Mouse (Mus musculus) midbrain, embryonic 16.5 days (tissue): ENCODE measurements around the gene Nr3c2. TPM values are rescaled to one million over a fixed set of nuclear protein-coding genes. Genes with fewer than 3 reads are reported as not detected.

Experiments used
- ATAC-seq: fragments of 200-750 bp; cut with Nextera tagmentation; 2 replicates; pipeline ENCODE4 v1.8.0; 2017; ENCODE audit warnings: moderate TSS enrichment
- H3K27ac ChIP-seq: fragments of 300-500 bp; sonication (generic); 2 replicates; pipeline ENCODE4 v1.5.1; 2014; ENCODE audit warnings: mild to moderate bottlenecking, low read length, mixed read lengths
- H3K27me3 ChIP-seq: fragments of 300-500 bp; sonication (generic); 2 replicates; pipeline ENCODE4 v1.6.1; 2014; ENCODE audit warnings: low read depth, low read length, mixed read lengths; ENCODE audit not compliant: control insufficient read depth, insufficient read depth
- H3K36me3 ChIP-seq: fragments of 300-500 bp; sonication (generic); 2 replicates; pipeline ENCODE4 v1.6.1; 2014; ENCODE audit warnings: mild to moderate bottlenecking, low read length, moderate library complexity, mixed read lengths; ENCODE audit not compliant: control insufficient read depth, insufficient read depth
- H3K4me1 ChIP-seq: fragments of 300-500 bp; sonication (generic); 2 replicates; pipeline ENCODE4 v1.6.1; 2014; ENCODE audit warnings: mild to moderate bottlenecking, low read length, mixed read lengths; ENCODE audit not compliant: control insufficient read depth, insufficient read depth
- H3K4me2 ChIP-seq: fragments of 300-500 bp; sonication (generic); 2 replicates; pipeline ENCODE4 v1.6.1; 2014; ENCODE audit warnings: mild to moderate bottlenecking, low read length, mixed read lengths
- H3K4me3 ChIP-seq: fragments of 300-500 bp; sonication (generic); 2 replicates; pipeline ENCODE4 v1.5.1; 2014; ENCODE audit warnings: low read depth, mild to moderate bottlenecking, low read length, moderate library complexity, mixed read lengths
- H3K9ac ChIP-seq: fragments of 300-500 bp; sonication (generic); 2 replicates; pipeline ENCODE4 v1.6.1; 2014; ENCODE audit warnings: low read depth, low read length, mixed read lengths
- H3K9me3 ChIP-seq: fragments of 300-500 bp; sonication (generic); replicated peaks from 2 replicates; pipeline ENCODE4 v1.6.1; 2014; ENCODE audit warnings: mild to moderate bottlenecking, low read length, mixed read lengths; ENCODE audit not compliant: control insufficient read depth, poor library complexity, severe bottlenecking
- WGBS: fragments of 180-500 bp; shearing (Covaris S2); extraction: QIAGEN DNeasy Blood & Tissue Kit; methylation state at CpG from one replicate; pipeline ENCODE4 v1.1.7; 2014; 5-methylcytosine and 5-hydroxymethylcytosine counted together
- polyA plus RNA-seq: library from polyadenylated mRNA; unstranded; fragments of >200 nt; fragmentation: Nextera tagmentation; extraction: Ambion mirVana; gene quantifications from 2 replicates; pipeline ENCODE4 v1.2.1, GENCODE M21; 2015

Nr3c2 gene
- polyA plus RNA-seq, 1 experiment from 2014 or later = 3.0 TPM

DNA sequence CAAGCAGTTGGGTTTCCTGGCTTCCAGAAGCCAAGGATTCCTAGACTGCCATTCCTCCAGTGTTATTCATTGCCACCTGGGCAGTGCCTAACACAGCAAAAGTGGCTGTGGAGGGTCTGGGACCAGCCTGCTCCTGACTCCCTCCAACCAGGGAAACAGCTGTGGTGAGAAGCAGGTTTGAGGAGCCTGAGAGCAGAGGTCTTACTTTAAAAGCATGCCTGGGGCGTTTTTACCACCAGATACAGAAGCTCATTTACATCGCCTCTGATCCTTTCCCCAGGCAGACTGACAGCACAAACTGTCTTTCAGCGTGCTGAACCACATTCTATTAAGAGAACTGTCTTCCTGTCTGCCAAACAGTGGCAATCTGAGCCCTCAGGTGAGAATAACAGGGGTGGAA is 380.7 kb downstream of the Nr3c2 start:
- H3K27me3 ChIP-seq = no peaks in the 10 kb centered on the region
- no peak overlapping the region for H3K9ac ChIP-seq
- H3K9me3 ChIP-seq = no peaks in the 10 kb centered on the region
- ATAC-seq = peak; percentile 60
- no peaks in the 10 kb centered on the region for H3K4me1 ChIP-seq
- no peak overlapping the region for H3K27ac ChIP-seq
- H3K4me2 ChIP-seq = no peak overlapping the region
- H3K4me3 ChIP-seq = no peak overlapping the region
- no peaks in the 10 kb centered on the region for H3K36me3 ChIP-seq
- WGBS = 50% methylated on average over 3 of the region's 3 CpGs

DNA sequence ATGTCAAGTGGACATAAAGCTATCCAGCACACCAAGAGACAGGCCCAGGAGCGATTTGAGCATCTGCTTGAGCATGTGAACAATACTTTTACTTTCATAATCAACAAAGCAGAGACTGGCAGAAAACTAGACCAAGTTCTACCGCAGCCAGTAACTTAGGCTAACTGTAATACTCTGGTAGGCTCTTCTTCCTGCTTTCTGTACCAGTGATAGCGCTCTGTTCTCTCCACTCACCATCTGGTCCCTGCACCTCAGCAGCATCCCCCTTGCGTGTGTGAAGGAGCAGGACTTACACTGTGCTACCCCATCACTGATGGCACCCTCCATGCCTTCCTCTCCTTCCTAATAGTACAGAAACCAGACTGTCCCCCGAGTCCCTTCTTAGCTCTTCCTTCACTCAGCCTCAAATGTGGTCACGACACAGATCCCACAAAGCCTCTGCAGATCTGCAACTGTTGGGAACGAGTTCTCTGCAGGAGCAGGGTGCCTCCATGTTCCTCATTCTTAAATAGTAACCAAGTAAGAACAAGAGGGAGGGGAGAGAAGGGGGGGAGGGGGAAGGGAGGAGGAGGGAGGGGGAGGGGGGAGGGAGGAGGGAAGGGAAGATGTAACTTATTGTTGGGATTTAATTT is 383.5 kb downstream of the Nr3c2 start:
- no peak overlapping the region for H3K9ac ChIP-seq
- H3K36me3 ChIP-seq = no peaks in the 10 kb centered on the region
- H3K4me2 ChIP-seq = no peak overlapping the region
- ATAC-seq = no peak
- no peak overlapping the region for H3K4me3 ChIP-seq
- H3K4me1 ChIP-seq = no peaks in the 10 kb centered on the region
- 84% methylated on average over 7 of the region's 7 CpGs for WGBS
- no peaks in the 10 kb centered on the region for H3K9me3 ChIP-seq
- no peaks in the 10 kb centered on the region for H3K27me3 ChIP-seq
- no peak overlapping the region for H3K27ac ChIP-seq

DNA sequence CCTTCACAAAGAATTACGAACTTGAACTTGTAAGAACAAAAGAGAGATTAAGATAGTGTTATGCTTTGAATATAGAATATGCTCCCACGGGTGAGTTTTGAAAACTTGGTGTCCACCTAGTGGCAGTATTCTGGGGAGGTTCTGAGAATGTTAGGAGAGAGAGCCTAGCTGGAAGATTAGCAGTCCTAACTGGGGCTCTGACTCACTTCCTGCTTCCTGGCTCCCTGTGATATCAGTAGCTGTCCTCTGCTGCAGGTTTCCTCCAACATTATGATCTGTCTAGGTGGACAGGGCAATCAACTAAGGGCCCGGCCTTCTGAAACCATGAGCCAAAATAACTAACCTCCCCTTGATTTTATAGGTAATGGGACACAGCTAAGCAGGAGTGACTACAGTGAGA is 385.2 kb downstream of the Nr3c2 start:
- no peak overlapping the region for H3K9ac ChIP-seq
- no peaks in the 10 kb centered on the region for H3K9me3 ChIP-seq
- no peaks in the 10 kb centered on the region for H3K4me1 ChIP-seq
- no peak overlapping the region for H3K4me3 ChIP-seq
- H3K27me3 ChIP-seq = no peaks in the 10 kb centered on the region
- 70% methylated on average over 3 of the region's 3 CpGs for WGBS
- no peak overlapping the region for H3K27ac ChIP-seq
- H3K4me2 ChIP-seq = no peak overlapping the region
- H3K36me3 ChIP-seq = no peaks in the 10 kb centered on the region
- no peak for ATAC-seq

DNA sequence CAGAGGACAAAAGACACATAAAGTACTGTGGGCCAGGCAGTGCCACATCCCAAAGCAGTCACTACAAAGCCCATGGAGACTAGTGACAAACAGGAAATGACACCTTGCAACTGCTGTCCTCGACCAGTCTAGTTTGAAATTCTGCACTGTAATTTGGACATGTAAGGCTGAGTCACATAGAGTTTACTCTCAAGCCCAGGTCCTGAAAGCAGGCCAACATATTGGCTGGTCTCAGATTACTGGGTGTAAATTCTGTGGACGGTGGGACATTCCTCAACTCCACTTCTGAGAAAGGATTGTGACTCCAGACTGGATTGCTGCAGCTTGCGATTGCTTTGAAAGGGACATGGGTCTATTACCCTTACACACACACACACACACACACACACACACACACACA is 388.8 kb downstream of the Nr3c2 start:
- no peak for ATAC-seq
- Histone ChIP-seq H3K4me1 (0 out of 2 replicates have a peak, but pooled peaks cover 3% of the 10 kb centered on the region), H3K9ac (no peak overlapping the region), H3K36me3 (no peaks in the 10 kb centered on the region), H3K4me3 (no peak overlapping the region), H3K27me3 (no peaks in the 10 kb centered on the region), H3K9me3 (no peaks in the 10 kb centered on the region), H3K27ac (no peak overlapping the region), H3K4me2 (no peak overlapping the region)
- WGBS = 84% methylated on average over 3 of the region's 3 CpGs

DNA sequence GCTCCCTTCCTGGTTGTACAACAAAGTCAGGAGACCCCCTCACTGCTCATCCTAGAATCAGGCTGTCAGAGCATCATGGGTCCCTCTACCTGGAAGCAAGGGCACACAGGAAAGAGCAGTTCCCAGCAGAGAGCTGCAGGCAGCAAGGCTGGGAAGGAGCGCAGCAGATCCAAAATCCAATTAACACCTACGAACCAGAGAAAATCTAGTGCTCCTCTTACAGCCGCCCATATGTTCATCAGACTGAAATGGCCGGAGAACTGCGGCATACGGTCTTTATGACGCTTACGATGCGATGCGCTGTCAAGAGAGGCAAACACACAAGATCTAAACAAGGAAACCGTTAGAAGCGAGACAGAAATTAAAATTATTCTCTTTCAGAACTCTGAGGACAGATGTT is 389.2 kb downstream of the Nr3c2 start:
- Histone ChIP-seq H3K9ac (no peak overlapping the region), H3K9me3 (no peaks in the 10 kb centered on the region), H3K4me1 (0 out of 2 replicates have a peak, but pooled peaks cover 3% of the 10 kb centered on the region), H3K27ac (no peak overlapping the region), H3K4me2 (no peak overlapping the region), H3K36me3 (no peaks in the 10 kb centered on the region), H3K27me3 (no peaks in the 10 kb centered on the region), H3K4me3 (no peak overlapping the region)
- ATAC-seq = no peak
- WGBS = 96% methylated on average over 12 of the region's 12 CpGs

DNA sequence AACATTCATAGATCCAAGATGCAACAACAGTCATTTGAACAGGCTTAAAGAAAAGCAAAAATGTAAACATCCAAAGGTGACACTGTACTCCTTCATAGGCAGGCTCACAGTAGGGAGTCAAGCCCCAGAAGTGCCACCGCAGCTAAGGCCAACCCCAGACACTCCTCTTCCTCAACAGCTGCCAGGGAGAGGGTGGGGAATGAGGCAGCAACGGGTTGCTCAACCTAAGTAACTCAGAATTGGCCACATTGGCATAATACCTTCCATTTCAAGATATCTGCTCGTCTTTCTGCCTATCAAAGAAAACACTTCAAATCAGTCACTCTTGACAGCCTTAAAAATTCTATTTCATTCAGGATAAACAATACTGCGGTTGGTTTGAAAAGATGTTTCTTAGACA is 392.9 kb downstream of the Nr3c2 start:
- Histone ChIP-seq H3K36me3 (no peaks in the 10 kb centered on the region), H3K4me2 (no peak overlapping the region), H3K9ac (no peak overlapping the region), H3K27ac (no peak overlapping the region), H3K4me1 (0 out of 2 replicates have a peak, but pooled peaks cover 3% of the 10 kb centered on the region), H3K4me3 (no peak overlapping the region), H3K9me3 (no peaks in the 10 kb centered on the region), H3K27me3 (no peaks in the 10 kb centered on the region)
- no peak for ATAC-seq
- WGBS = 45% methylated on average over 4 of the region's 4 CpGs

DNA sequence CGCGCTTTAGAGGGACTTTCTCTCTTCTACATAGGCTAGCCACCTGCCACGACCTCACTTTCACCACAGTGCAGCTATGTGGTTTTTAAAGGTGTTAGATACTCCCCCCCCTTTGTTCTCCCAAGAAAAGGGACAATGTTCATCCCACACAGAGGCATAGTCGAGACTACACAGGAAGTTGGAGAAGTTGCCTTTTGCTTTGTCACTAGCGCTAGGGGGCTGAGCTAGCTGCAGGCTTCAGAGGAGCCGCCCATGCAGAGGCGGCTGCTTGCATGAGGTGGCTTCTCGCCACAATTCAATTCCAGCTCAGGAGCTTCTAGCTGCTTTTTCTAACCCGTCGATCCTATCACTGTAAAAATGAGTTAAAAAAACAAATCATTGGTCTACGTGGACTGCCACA is 393.4 kb downstream of the Nr3c2 start:
- Histone ChIP-seq H3K36me3 (no peaks in the 10 kb centered on the region), H3K27ac (no peak overlapping the region), H3K9me3 (no peaks in the 10 kb centered on the region), H3K4me3 (no peak overlapping the region), H3K4me2 (no peak overlapping the region), H3K4me1 (0 out of 2 replicates have a peak, but pooled peaks cover 3% of the 10 kb centered on the region), H3K27me3 (no peaks in the 10 kb centered on the region), H3K9ac (no peak overlapping the region)
- WGBS = 47% methylated on average over 11 of the region's 11 CpGs
- no peak for ATAC-seq

DNA sequence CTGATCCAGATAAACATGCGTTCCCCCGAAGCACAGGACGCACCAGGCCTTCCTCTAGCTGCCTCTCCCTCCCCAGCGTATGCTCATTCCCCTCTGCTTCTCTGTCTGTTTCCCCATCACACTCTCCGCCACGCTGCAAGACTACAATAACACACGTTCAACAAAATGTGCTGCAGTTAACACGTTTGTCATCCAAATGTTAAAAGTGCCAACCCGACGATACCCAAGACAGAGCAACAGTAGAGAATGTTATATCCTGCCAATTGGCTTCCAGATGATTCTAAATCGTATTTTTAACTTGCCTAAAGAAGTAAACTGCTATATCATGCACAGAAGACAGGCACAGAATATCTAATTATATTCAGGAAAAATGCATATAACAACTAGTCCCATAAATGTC is 395.4 kb downstream of the Nr3c2 start:
- Histone ChIP-seq H3K4me1 (0 out of 2 replicates have a peak, but pooled peaks cover 3% of the 10 kb centered on the region), H3K27me3 (no peaks in the 10 kb centered on the region), H3K27ac (no peak overlapping the region), H3K4me3 (no peak overlapping the region), H3K9ac (no peak overlapping the region), H3K4me2 (no peak overlapping the region), H3K36me3 (no peaks in the 10 kb centered on the region), H3K9me3 (no peaks in the 10 kb centered on the region)
- no peak for ATAC-seq
- WGBS = 89% methylated on average over 11 of the region's 11 CpGs
